Mouse (Mus musculus): ENCODE results near the gene Pde4b. TPM values are rescaled to one million over a fixed set of nuclear protein-coding genes. Genes with fewer than 3 reads are reported as not detected.

Gene Pde4b
- polyA plus RNA-seq, 1 experiment from 2014 or later: 2.5 TPM

DNA sequence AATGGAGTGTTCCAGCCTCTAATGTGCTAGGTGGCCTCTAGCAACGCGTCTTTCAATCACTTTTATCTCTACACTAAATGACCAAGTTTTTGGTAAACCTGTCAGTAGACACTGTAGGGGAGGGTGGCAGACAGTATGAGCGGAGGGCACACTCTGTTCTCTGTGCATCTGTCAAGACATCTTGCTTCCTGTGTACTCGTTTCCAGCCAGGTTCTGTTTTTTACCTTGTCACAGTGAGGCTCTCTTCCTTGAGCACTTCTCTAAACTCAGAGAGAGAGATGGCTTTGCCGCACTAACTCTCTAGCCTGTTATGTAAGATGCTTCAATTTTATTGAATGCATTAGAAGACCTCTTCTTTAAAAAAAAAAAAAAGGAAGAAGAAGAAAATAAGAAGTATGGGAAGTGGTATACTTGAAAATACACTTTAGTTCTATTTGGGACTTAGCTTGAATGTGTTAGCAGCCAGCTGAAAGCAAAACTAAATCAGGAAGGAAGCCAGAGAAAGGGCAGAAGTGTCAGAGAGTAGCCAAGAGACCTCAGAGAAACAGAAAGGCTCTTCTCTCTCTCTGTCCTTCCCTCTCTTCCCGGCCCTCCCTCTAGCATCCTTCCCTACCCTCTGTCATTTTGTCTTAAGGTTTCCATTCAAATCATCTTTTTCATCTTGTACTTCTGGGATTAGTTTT is 202.8 kb downstream of the Pde4b start:
- no peaks in the 10 kb centered on the region for H3K27me3 ChIP-seq
- no peak for TF ChIP-seq CTCF (IDR thresholded peaks at IDR 0.05)
- DNase-seq (ENCODE audit: low read depth, low spot score): no peak
- in situ Hi-C loops (cut with MboI; ENCODE audit: low pct_unique_long_range_greater_than_20kb): no loop called here
- no peak for ATAC-seq
- ChIA-PET POLR2A (no interaction called here), CTCF (no interaction called here)

DNA sequence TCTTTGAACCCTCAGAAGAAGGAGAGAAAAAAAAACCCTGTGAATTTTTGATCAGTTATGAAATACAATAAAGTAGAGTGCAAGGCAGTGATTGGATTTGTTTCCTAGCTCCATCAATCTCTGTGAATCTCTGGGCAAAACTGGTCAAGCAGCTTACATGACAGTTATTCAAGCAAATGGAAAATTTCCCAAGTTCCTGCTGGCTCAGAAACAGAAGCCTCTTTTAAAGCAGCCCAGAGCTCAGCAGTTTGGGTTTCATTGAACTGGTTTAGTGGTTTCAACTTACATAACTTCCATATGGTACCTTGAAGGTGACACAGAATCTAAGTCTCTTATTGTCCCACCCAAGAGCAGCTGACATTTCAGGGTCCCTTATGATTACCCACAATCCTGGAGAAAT is 210.2 kb downstream of the Pde4b start:
- ChIA-PET POLR2A (no interaction called here), CTCF (interaction anchor here (1.1 kb wide), 1 partner anchor 22 kb away, joined by 3 read pairs; no protein-coding TSS in a partner anchor)
- H3K27me3 ChIP-seq: no peaks in the 10 kb centered on the region
- no peak for ATAC-seq
- in situ Hi-C loops (cut with MboI; ENCODE audit: low pct_unique_long_range_greater_than_20kb): no loop called here
- no peak for TF ChIP-seq CTCF (IDR thresholded peaks at IDR 0.05)
- no peak for DNase-seq (ENCODE audit: low read depth, low spot score)

DNA sequence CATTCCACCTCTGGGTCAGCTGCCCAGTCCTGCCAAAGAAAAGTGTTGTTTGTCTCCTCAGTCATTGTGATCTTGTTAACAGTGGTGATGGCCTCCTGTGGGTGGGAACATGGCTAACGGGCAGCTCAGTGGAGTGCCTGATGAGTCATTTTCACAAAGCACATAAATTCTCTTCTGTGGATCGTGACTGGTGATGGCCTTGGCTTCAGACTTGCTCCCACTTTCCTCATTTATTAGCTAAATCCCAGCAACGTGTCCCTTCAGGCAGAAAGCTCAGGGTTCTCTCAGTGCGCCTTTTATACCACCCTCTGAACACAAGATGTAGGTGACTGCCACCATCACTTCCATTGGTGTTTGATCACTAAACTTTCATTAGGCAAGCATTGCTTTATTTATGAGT is 215.2 kb downstream of the Pde4b start:
- in situ Hi-C loops (cut with MboI; ENCODE audit: low pct_unique_long_range_greater_than_20kb): loop anchor here (5.0 kb wide), 1 partner anchor 70 kb away; no protein-coding TSS in a partner anchor
- CTCF ChIA-PET: no interaction called here
- no peak for DNase-seq (ENCODE audit: low read depth, low spot score)
- no peak for TF ChIP-seq CTCF (IDR thresholded peaks at IDR 0.05)
- no peaks in the 10 kb centered on the region for H3K27me3 ChIP-seq
- peak; percentile 62 for ATAC-seq
- POLR2A ChIA-PET: no interaction called here

DNA sequence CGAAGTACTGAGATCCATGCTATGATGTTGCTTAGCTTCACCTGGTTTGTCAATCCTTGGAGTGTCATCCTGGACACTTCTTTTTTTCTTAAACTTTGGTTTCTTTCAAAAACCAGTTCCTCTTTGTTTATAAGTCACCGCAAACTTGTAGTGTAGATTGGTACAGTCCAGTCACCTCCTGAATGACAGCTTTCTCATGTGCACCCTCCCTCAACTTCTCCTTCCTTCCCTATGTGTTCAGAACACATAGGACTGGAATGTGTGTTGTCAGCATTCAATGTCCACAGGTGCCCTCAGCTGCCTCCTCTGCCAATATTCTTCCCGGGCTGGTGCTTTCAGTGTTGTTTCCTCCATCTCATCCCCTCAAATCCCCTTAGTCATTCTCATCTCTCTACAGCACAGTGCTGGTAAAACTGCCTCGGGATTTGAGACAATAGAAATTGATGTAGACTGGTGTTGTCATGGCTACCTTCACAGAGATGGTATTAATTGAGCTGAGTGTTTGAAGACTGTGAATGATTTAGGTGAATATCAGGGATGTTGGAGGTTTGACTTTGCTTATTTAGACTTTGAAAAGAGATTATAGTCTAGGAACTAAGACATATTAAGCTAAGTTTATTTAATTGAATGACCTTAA is 220.4 kb downstream of the Pde4b start:
- no peak for ATAC-seq

DNA sequence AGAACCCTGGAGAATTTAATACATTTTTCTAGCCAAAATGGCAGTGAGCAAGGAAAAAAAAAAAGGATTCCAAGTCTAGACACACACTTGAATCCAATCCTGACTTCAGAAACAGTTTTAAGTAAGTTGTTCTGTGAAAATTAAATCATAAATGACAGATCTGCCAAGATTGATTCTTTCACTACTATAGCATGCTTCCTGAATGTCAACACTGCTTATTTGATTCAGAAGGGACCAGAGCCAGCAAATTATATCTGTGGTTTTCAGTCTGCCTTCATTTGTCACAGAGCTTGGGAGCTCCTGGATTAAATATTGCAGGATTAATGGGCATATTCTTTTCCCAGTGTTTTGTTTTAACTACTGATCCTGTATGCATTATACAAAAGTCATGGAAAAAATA is 223.3 kb downstream of the Pde4b start:
- in situ Hi-C loops (cut with MboI; ENCODE audit: low pct_unique_long_range_greater_than_20kb): no loop called here

More for the DNA sequence above, 220.4 kb downstream of the Pde4b start:
- TF ChIP-seq CTCF (IDR thresholded peaks at IDR 0.05): no peak
- ChIA-PET POLR2A (no interaction called here), CTCF (interaction anchor here (0.8 to 1.3 kb wide), 2 partner anchors 14 kb away, joined by 3 read pairs; no protein-coding TSS in a partner anchor)
- in situ Hi-C loops (cut with MboI; ENCODE audit: low pct_unique_long_range_greater_than_20kb): no loop called here
- DNase-seq (ENCODE audit: low read depth, low spot score): no peak
- no peaks in the 10 kb centered on the region for H3K27me3 ChIP-seq

DNA sequence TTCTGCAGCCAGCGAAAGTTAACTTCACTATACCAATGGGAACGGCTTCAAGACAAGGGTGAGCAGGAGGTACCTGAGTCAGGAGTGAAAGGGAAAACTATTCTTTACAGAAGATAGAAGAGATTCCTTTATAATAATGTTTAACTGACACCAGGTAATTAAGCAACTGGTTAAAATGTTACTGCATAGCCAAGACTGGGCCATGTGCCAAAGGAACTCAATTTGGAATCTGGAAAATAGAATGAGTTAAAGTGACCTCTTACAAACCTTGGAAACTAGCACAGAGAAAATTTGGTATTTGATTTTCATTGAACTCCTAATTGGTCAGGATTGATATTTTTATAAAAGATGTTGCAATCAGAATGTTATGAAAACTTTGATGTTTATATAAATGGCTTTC is 228.7 kb downstream of the Pde4b start:
- ChIA-PET POLR2A (no interaction called here), CTCF (interaction anchor here (1.1 kb wide), 1 partner anchor 165 kb away, joined by 3 read pairs; no protein-coding TSS in a partner anchor)
- ATAC-seq: no peak
- no peaks in the 10 kb centered on the region for H3K27me3 ChIP-seq
- TF ChIP-seq CTCF (IDR thresholded peaks at IDR 0.05): no peak
- DNase-seq (ENCODE audit: low read depth, low spot score): no peak
- in situ Hi-C loops (cut with MboI; ENCODE audit: low pct_unique_long_range_greater_than_20kb): no loop called here

More for the DNA sequence above, 223.3 kb downstream of the Pde4b start:
- POLR2A ChIA-PET: no interaction called here
- no peak for TF ChIP-seq CTCF (IDR thresholded peaks at IDR 0.05)
- no peaks in the 10 kb centered on the region for H3K27me3 ChIP-seq
- no peak for ATAC-seq
- no peak for DNase-seq (ENCODE audit: low read depth, low spot score)
- CTCF ChIA-PET: interaction anchor here (1.2 to 1.3 kb wide), 2 partner anchors 11 to 44 kb away, joined by 3 to 4 read pairs; no protein-coding TSS in a partner anchor

DNA sequence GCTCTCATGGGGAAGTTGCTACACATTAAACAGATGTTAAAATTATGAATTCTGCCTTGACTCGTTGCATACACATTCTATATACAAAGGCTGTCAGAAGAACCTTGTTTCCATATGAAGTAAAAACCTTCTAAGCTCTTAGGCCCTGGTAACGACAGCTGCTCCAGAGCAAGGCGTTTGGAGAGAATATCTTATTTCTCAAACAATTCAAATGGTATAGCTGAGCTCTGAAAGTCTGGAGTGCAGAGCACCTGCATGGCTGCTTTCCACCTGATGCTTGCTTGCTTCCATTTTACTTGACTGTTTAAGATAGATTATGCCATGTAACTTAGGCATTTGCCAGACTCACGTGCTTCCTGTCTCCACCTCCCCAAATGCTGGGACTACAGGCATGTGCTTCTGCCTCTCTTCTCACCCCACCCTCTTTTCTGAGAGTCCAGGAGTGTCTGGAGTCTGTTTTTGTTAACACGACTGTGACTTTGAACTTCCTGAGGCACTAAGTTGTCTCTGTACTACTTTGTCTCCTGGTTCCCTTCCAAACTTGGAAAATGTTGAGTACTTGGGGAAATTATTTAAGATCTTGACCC is 229.4 kb downstream of the Pde4b start:
- CTCF ChIA-PET: no interaction called here
- no peak for DNase-seq (ENCODE audit: low read depth, low spot score)
- in situ Hi-C loops (cut with MboI; ENCODE audit: low pct_unique_long_range_greater_than_20kb): no loop called here
- POLR2A ChIA-PET: no interaction called here
- no peak for ATAC-seq
- H3K27me3 ChIP-seq: no peaks in the 10 kb centered on the region
- no peak for TF ChIP-seq CTCF (IDR thresholded peaks at IDR 0.05)

DNA sequence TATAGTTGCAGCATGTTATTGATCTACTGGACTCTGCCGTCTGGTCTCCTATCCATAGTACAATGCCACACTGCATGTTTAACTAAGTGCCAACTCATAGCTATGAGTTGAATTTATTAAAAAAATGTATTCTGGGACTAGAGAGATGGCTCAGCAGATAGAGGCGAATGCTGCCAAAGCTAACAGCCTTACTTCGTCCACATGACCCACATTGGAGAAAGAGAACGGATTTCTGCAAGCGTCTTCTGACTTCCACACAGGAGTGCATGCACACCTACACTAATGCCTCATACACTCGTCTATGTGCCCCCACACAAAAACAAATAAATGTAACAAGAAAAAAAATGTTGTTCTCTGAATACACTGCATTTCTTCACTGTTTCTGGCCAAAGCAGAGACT is 231.3 kb downstream of the Pde4b start:
- H3K27me3 ChIP-seq: no peaks in the 10 kb centered on the region
- ChIA-PET POLR2A (no interaction called here), CTCF (no interaction called here)
- in situ Hi-C loops (cut with MboI; ENCODE audit: low pct_unique_long_range_greater_than_20kb): no loop called here
- no peak for ATAC-seq
- no peak for DNase-seq (ENCODE audit: low read depth, low spot score)
- TF ChIP-seq CTCF (IDR thresholded peaks at IDR 0.05): no peak

DNA sequence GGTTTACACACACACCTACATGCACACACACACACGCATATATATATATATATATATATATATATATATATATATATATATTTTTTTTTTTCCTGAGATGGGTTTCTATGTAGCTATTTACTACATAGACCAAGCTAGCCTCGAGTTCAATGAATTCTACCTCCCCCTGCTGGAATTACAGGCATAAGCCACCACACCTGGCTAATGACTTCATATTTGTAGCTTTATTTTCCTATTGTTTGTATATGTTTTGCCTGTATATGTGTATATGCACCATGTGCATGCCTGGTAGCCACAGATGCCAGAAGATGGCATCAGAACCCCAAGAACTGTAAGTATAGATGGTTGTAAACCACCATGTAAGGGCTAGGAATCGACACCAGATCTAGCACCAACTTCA is 234.0 kb downstream of the Pde4b start:
- TF ChIP-seq CTCF (IDR thresholded peaks at IDR 0.05): peak; percentile 50
- no peak for ATAC-seq
- ChIA-PET POLR2A (no interaction called here), CTCF (interaction anchor here (0.9 to 2.0 kb wide), 10 partner anchors 8 to 164 kb away, joined by 3 to 10 read pairs (median 3); no protein-coding TSS in a partner anchor)
- in situ Hi-C loops (cut with MboI; ENCODE audit: low pct_unique_long_range_greater_than_20kb): no loop called here
- no peak for DNase-seq (ENCODE audit: low read depth, low spot score)
- H3K27me3 ChIP-seq: no peaks in the 10 kb centered on the region

DNA sequence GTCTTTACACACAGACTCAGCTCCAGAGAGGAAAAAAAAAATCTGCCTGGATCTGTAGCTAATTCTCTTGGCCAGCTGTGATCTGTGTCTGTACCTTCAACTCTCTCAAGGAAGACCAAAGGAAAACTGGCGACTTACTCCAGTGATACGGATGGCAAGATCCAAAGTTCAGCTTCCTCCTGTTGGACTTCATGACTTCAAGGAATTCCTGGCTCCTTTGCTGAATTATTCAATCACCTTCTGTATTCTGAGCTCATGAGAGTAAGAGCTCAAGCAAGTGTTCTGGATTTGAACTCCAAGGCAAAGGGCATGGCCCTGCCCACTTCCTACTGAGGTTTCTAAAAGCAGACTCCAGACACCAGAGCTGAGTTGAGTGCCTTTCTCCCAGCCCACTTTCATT is 245.0 kb downstream of the Pde4b start:
- POLR2A ChIA-PET: no interaction called here
- ATAC-seq: no peak
- CTCF ChIA-PET: no interaction called here

DNA sequence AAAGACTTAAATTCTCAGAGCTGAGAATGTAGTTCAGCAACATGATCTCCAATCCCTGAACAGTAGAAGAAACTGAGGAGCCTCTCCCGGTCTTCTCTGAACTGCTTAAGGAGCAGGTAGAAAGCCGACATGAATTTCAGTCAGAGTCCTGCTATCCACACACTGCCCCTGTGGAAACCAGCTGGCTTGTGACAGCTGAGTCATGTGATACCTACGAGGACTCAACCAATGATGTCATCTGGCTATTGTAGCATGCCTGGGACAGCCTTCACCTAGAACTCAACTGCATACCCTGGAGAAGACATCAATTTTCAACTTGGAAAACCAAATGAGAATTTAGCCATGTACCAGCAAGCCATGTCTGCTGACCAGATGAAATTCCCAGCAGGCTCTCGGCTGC is 245.5 kb downstream of the Pde4b start:
- in situ Hi-C loops (cut with MboI; ENCODE audit: low pct_unique_long_range_greater_than_20kb): no loop called here
- ChIA-PET CTCF (no interaction called here), POLR2A (no interaction called here)
- ATAC-seq (no peak), DNase-seq (ENCODE audit: low read depth, low spot score) (no peak)
- no peaks in the 10 kb centered on the region for H3K27me3 ChIP-seq
- no peak for TF ChIP-seq CTCF (IDR thresholded peaks at IDR 0.05)

More for the DNA sequence above, 245.0 kb downstream of the Pde4b start:
- no peak for TF ChIP-seq CTCF (IDR thresholded peaks at IDR 0.05)
- in situ Hi-C loops (cut with MboI; ENCODE audit: low pct_unique_long_range_greater_than_20kb): no loop called here
- no peaks in the 10 kb centered on the region for H3K27me3 ChIP-seq
- no peak for DNase-seq (ENCODE audit: low read depth, low spot score)
